Mouse (Mus musculus) liver, adult 2 months (tissue): ENCODE results near the gene Cdk6. TPM values are rescaled to one million over a fixed set of nuclear protein-coding genes. Genes with fewer than 3 reads are reported as not detected.
"Not testable (repeated sequence)": the region's sequence is repeated elsewhere in the genome, so short reads cannot be mapped to it uniquely, and the experiment has no call there.

Source experiments
- DNase-seq: peaks from one replicate; pipeline ENCODE4 v3.0.0-alpha.2; 2011; ENCODE audit warnings: low read depth, low spot score; ENCODE audit errors: extremely low read depth
- H3K27ac ChIP-seq: fragments of 200-500 bp; replicated peaks from 2 replicates; pipeline ENCODE4 v1.5.1; 2012; ENCODE audit warnings: low read depth, mild to moderate bottlenecking, control low read depth, inconsistent platforms, low read length; ENCODE audit not compliant: insufficient read depth
- H3K27me3 ChIP-seq: fragments of 200-500 bp; 2 replicates; pipeline ENCODE4 v1.6.1; 2012; ENCODE audit warnings: mild to moderate bottlenecking, moderate library complexity, low read length, inconsistent platforms; ENCODE audit not compliant: control insufficient read depth, insufficient read depth
- H3K36me3 ChIP-seq: fragments of 200-500 bp; 2 replicates; pipeline ENCODE4 v1.6.1; 2012; ENCODE audit warnings: low read length, inconsistent platforms; ENCODE audit not compliant: control insufficient read depth, insufficient read depth
- H3K4me1 ChIP-seq: fragments of 200-500 bp; 2 replicates; pipeline ENCODE4 v1.6.1; 2011; ENCODE audit warnings: low read length; ENCODE audit not compliant: control insufficient read depth, insufficient read depth
- H3K4me3 ChIP-seq: fragments of 200-500 bp; 2 replicates; pipeline ENCODE4 v1.5.1; 2011; ENCODE audit warnings: low read depth, mild to moderate bottlenecking, control low read depth, low read length, moderate library complexity; ENCODE audit not compliant: insufficient read depth
- H3K79me2 ChIP-seq: fragments of 200-500 bp; 2 replicates; pipeline ENCODE4 v1.6.1; 2012; ENCODE audit warnings: inconsistent platforms, mild to moderate bottlenecking, low read length, moderate library complexity; ENCODE audit not compliant: control insufficient read depth, insufficient read depth
- H3K9ac ChIP-seq: fragments of 200-500 bp; 2 replicates; pipeline ENCODE4 v1.6.1; 2012; ENCODE audit warnings: low read depth, mild to moderate bottlenecking, control low read depth, inconsistent platforms, low read length
- CTCF ChIP-seq: fragments of 200-500 bp; IDR thresholded peaks from 2 replicates; pipeline ENCODE4 v1.5.1; 2011; ENCODE audit warnings: low read depth, low read length, control low read depth
- POLR2A ChIP-seq: fragments of 200-500 bp; IDR thresholded peaks from 2 replicates; pipeline ENCODE4 v1.6.1; 2011; ENCODE audit warnings: low read length, control low read depth; ENCODE audit not compliant: insufficient read depth; ENCODE audit errors: extremely low read depth
- WGBS: fragments of 180-500 bp; shearing (Covaris S2); methylation state at CpG from one replicate; pipeline ENCODE4 v1.1.7; 2018; 5-methylcytosine and 5-hydroxymethylcytosine counted together
- polyA plus RNA-seq: library from polyadenylated mRNA; depleted of rRNA; stranded (reverse); fragments of >200 nt; gene quantifications from 2 replicates; pipeline ENCODE4 v1.2.3, GENCODE M21; 2012
- total RNA-seq: library from RNA; depleted of rRNA; stranded (reverse); fragments of >200 nt; gene quantifications from 2 replicates; pipeline ENCODE4 v1.2.3, GENCODE M21; 2014

Gene Cdk6
- total and polyA plus RNA-seq, 2 experiments: 6.1 to 9.9 TPM

DNA sequence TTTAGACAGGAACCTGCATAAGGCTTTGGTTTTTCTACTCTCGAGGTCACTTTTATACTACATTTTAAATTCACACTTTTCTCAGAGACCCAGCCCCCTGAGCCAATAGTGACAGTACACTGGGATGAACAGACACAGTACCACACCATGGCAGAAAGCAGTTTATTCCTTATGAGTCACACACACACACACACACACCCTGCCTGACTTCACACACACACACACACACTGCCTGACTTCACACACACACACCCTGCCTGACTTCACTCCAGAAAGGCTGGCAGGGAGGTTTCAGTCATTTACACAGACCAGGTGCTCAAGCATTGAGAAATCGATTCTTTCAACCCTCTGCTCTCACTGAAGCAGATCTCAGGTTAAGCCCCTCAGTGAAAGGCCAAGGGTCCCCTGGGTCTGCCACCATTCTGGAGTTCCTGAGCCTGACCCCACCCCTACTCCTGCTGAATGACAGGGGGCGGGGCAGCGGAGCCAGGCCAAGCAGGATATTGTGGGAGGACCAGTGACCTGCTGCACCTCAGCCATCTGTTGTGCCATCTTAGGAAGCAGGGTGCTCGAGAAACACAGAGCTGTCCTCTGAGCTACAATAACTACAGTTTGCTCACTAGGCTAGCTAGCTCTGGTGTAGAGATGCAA lies 185.9 kb downstream of the Cdk6 start:
- no peak overlapping the region for H3K27ac ChIP-seq
- no peaks in the 10 kb centered on the region for H3K27me3 ChIP-seq
- H3K9ac ChIP-seq: no peak overlapping the region
- TF ChIP-seq POLR2A (no peak), CTCF (no peak)
- WGBS: 67% methylated on average over 5 of the region's 5 CpGs
- H3K4me1 ChIP-seq: no peaks in the 10 kb centered on the region
- H3K4me3 ChIP-seq: no peak overlapping the region
- peaks cover 4% of the 10 kb centered on the region; the same call in 1 of the 2 replicates for H3K36me3 ChIP-seq
- no peaks in the 10 kb centered on the region for H3K79me2 ChIP-seq
- no peak for DNase-seq

DNA sequence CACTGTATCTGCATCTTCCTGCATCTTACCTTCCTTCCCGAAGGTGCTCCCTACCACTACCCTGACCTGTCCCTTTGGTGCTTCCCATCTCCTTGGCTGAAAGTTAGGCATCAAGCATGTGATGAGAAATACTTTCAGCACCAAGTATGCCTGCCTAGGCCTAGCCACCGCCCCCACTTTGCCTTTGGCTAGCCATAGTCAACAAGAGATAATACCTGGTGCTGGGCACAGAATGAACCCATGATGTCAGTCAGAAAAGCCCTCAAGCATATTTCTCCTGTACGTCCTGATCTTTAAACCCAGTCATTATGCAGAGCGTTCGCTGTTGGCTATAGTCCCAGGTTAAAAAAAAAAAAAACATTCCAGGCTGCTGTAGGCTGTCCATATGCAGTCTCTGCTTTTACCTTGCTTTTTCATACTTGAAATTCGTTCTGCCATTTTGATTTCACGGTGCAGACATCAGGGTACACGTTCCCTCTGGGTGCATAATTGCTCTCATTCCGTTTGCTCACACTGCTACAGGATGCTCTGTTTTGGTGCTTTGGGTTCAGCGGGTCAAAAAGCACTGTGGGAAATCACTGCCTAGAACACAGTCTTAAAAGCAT lies 188.4 kb downstream of the Cdk6 start:
- TF ChIP-seq CTCF (no peak), POLR2A (no peak)

DNA sequence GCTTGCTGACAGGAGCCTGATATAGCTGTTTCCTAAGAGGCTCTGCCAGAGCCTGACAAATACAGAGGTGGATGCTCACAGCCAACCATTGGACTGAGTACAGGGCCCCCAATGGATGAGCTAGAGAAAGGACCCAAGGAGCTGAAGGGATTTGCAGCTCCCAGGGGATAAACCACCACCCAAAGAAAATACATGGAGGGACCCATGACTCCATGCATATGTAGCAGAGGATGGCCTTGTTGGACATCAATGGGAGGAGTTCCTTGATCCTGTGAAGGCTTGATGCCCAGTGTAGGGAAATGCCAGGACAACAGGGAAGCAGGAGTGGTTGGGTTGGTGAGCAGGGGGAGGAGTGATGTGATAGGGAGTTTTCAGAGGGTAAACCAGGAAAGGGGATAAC lies 190.8 kb downstream of the Cdk6 start:
- H3K36me3 ChIP-seq, H3K27ac ChIP-seq, DNase-seq, H3K4me1 ChIP-seq, H3K9ac ChIP-seq, H3K79me2 ChIP-seq, H3K27me3 ChIP-seq, H3K4me3 ChIP-seq: not testable (repeated sequence)

More for the DNA sequence above, 188.4 kb downstream of the Cdk6 start:
- Histone ChIP-seq H3K9ac (no peak overlapping the region), H3K4me3 (no peak overlapping the region), H3K4me1 (no peaks in the 10 kb centered on the region), H3K36me3 (no peaks in the 10 kb centered on the region), H3K79me2 (no peaks in the 10 kb centered on the region), H3K27ac (no peak overlapping the region), H3K27me3 (no peaks in the 10 kb centered on the region)
- 86% methylated on average over 10 of the region's 10 CpGs for WGBS
- no peak for DNase-seq

DNA sequence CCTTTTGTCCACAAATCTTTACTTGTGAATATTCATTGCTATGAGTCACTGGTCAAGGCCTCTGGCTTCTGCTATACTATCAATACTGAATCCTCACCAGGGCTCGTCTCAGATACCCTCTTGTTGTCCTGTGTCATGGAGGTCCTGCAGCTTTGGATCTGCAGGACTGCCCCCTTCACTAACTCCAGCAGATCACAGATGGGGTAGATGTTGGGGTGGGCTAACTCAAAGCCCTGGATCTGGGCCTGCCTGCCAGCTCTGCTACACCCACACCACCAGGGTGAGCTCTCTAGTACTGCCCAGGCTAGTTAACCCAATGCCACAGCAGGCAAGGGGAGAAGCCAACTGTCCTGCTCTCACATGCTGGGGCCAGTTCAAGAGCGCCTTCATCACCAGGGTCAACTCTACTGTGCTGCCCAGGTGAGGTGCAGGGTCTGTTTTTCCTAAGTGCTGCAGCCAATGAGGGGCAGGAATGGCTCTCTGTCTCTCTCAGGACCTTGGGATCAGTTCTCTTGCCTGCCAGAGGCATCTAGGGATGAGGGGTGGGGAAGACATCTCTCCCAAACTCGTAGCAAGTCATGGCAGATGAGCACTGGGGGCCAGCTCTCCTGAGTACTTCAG lies 195.4 kb downstream of the Cdk6 start:
- no peaks in the 10 kb centered on the region for H3K79me2 ChIP-seq
- no peaks in the 10 kb centered on the region for H3K27me3 ChIP-seq

DNA sequence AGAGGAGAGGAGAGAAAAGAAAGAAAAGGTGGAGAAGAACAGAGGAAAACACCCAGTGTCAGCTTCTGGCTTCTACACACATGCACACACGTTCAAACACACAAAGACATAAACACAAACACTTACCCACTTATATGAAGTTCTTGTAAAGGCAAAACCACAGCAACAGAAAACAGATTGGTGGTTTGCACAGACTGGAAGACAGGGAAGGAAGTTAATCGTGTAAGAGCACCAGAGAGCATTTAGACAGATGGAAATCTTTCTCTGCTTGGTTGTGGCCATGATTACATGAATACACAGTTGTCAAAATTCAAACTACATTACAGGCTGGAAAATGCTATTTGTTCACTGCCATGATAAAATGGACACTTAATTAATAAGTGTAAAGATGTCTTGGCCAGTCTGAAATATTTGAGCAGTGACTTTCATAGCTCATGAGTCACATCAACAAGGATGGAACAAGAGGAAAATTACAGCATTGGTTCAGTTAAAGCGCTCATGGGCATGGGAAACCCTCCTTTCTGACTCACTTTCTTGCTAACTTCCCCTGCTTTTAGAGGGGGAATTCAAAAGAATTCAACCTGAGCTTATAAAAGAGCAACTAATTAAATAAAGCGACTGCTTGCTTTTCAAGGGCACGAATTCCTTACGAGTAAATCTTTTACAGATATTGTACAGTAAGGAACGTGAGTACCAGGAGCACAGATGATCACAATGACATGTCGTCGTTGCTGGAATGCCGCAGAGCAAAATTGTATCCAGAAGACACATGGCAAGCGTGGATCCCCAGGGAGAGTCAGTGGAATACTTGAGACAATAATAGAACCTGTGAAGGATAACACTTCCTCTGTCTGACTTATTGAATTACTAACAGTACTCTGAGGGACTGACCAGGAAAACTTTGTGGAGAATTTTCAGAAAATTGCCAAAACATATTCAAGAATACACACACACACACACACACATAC lies 197.5 kb downstream of the Cdk6 start:
- Histone ChIP-seq H3K27me3 (no peaks in the 10 kb centered on the region), H3K79me2 (peaks cover under 1% of the 10 kb centered on the region; the same call in 1 of the 2 replicates), H3K9ac (no peak overlapping the region), H3K4me1 (peaks cover 2% of the 10 kb centered on the region; the same call in 1 of the 2 replicates), H3K27ac (no peak overlapping the region), H3K36me3 (no peaks in the 10 kb centered on the region), H3K4me3 (no peak overlapping the region)
- 70% methylated on average over 11 of the region's 11 CpGs for WGBS
- DNase-seq: no peak
- TF ChIP-seq POLR2A (no peak), CTCF (no peak)

More for the DNA sequence above, 195.4 kb downstream of the Cdk6 start:
- Histone ChIP-seq H3K9ac (no peak overlapping the region), H3K36me3 (no peaks in the 10 kb centered on the region), H3K4me1 (no peaks in the 10 kb centered on the region), H3K27ac (no peak overlapping the region), H3K4me3 (no peak overlapping the region)
- TF ChIP-seq CTCF: no peak
- TF ChIP-seq POLR2A: no peak
- WGBS: 83% methylated on average over 3 of the region's 3 CpGs
- DNase-seq: no peak
